Mouse (Mus musculus): Measurements from ENCODE around the gene Clstn1. TPM values are rescaled to one million over a fixed set of nuclear protein-coding genes. Genes with fewer than 3 reads are reported as not detected.

Gene Clstn1
- polyA plus RNA-seq, 2 experiments = 51.2 to 58.2 TPM

DNA sequence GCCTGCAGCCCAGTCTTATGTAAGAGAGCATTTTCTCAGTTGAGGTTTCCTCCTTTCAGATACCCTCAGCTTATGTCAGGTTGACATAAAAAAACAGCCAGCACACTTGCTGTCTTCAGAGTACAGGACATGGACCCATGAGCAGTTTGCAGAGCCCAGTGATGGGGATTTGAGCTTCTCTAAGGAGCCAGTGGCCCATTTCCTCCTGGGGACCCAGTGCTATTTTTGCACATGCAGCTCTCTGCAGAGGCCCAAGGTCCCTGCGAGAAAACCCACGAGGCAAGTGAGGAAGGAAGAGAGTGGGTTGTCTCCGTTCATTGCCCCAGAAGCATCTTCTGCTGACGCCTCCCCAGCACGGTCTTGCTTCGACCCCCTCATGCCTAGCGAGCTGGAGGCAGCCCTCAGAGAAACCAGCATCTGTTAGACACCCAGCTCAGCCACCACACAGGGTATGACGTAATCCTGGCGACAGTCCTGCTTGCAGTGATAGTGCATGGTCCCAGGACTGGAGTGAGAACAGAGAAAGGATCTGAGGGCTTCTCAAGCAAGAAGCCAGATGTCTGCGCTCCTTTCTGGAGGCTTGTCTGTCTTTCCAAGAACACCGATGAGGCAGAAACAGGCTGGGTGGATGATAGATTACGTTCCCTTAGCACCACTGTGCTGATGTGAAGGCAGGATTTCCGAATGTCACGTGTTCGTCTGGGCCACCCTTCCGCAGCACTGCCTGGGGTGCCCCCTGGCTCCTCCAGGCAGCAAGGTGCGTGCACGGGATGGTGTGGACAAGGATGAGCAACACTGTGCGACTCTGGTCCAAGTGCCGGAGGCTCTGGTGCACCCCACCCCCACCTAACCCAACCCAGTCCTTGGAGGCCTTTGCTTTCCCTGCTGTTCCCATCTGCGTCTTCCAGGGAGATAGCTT, 24.0 kb upstream of the Clstn1 start:
- no peak overlapping the region for H3K9ac ChIP-seq (ENCODE audit: low read depth, low read length, severe bottlenecking)
- ATAC-seq (ENCODE audit: low FRiP score, low read depth) (no peak), DNase-seq (ENCODE audit: low spot score) (no peak)
- H3K4me1 ChIP-seq (ENCODE audit: control insufficient read depth, insufficient read depth, low read length) = peaks cover 12% of the 10 kb centered on the region
- peaks cover 15% of the 10 kb centered on the region for H3K36me3 ChIP-seq (ENCODE audit: control insufficient read depth, insufficient read depth, low read length)
- peaks cover 4% of the 10 kb centered on the region; the same call in 1 of the 2 replicates for H3K9me3 ChIP-seq (ENCODE audit: control insufficient read depth, low read length)
- H3K27me3 ChIP-seq (ENCODE audit: control insufficient read depth, insufficient read depth, low read length) = no peaks in the 10 kb centered on the region
- no peak overlapping the region for H3K4me2 ChIP-seq (replicated peaks; ENCODE audit: low read depth, low read length, severe bottlenecking)
- no peak overlapping the region for H3K4me3 ChIP-seq (replicated peaks; ENCODE audit: low read length)
- TF ChIP-seq POLR2A (IDR thresholded peaks at IDR 0.05; ENCODE audit: borderline replicate concordance, extremely low read depth, insufficient read depth, insufficient read length) = no peak
- H3K27ac ChIP-seq (replicated peaks; ENCODE audit: low read depth, low read length) = no peak overlapping the region
- 72% methylated on average over 21 of the region's 21 CpGs for WGBS

DNA sequence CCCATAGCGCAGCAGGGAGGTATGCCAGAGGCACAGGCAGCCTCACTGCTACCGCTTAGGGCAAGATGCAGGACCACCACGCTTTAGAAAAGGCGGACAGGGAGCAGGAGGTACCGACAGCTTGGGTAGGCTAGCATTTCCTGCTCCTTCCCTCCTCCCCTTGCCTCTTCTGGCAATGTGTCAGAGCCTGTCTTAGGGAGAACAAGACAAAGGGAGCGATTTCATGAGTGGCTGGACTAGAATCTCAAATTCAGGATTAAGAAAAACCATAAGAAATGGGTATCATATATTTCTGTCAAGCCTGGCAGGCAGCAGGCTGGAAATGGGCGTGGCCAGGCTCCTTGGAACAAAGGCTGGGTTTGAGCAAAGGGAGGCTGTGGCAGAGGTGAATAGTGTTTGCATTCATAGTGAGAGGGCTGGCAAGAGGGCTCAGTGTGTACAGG, 23.3 kb upstream of the Clstn1 start:
- DNase-seq (ENCODE audit: low spot score) = no peak
- ATAC-seq (ENCODE audit: low FRiP score, low read depth) = no peak
- no peak overlapping the region for H3K27ac ChIP-seq (replicated peaks; ENCODE audit: low read depth, low read length)
- peaks cover 10% of the 10 kb centered on the region for H3K36me3 ChIP-seq (ENCODE audit: control insufficient read depth, insufficient read depth, low read length)
- peaks cover 12% of the 10 kb centered on the region for H3K4me1 ChIP-seq (ENCODE audit: control insufficient read depth, insufficient read depth, low read length)
- no peak overlapping the region for H3K4me2 ChIP-seq (replicated peaks; ENCODE audit: low read depth, low read length, severe bottlenecking)
- 54% methylated on average over 7 of the region's 7 CpGs for WGBS
- H3K4me3 ChIP-seq (replicated peaks; ENCODE audit: low read length) = no peak overlapping the region
- peaks cover 4% of the 10 kb centered on the region; the same call in 1 of the 2 replicates for H3K9me3 ChIP-seq (ENCODE audit: control insufficient read depth, low read length)
- H3K9ac ChIP-seq (ENCODE audit: low read depth, low read length, severe bottlenecking) = no peak overlapping the region
- no peaks in the 10 kb centered on the region for H3K27me3 ChIP-seq (ENCODE audit: control insufficient read depth, insufficient read depth, low read length)
- TF ChIP-seq POLR2A (IDR thresholded peaks at IDR 0.05; ENCODE audit: borderline replicate concordance, extremely low read depth, insufficient read depth, insufficient read length) = no peak

DNA sequence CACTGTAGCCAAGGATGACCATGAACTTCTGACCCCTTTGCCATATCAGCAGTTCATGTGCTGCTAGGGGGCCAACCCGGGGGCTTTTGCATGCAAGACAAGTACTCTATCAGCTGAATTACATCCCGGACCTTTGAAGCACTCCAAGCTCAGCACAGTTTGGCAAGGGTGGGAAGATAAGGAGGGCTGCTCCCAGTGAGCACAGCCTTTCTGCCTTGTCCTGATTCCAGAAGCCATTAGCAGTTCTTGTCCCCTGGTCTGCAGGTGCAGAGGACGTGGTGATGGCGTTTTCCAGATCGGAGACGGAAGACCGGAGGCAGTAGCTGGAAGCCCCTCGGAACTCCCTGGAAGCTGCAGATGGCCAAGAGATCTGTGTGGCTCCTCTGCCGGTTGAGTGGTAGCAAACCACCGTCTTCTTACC, 22.3 kb upstream of the Clstn1 start:
- TF ChIP-seq POLR2A (IDR thresholded peaks at IDR 0.05; ENCODE audit: borderline replicate concordance, extremely low read depth, insufficient read depth, insufficient read length) = no peak
- no peak overlapping the region for H3K4me2 ChIP-seq (replicated peaks; ENCODE audit: low read depth, low read length, severe bottlenecking)
- peaks cover 10% of the 10 kb centered on the region for H3K36me3 ChIP-seq (ENCODE audit: control insufficient read depth, insufficient read depth, low read length)
- DNase-seq (ENCODE audit: low spot score) (no peak), ATAC-seq (ENCODE audit: low FRiP score, low read depth) (no peak)
- 86% methylated on average over 10 of the region's 10 CpGs for WGBS
- H3K27ac ChIP-seq (replicated peaks; ENCODE audit: low read depth, low read length) = no peak overlapping the region
- H3K4me1 ChIP-seq (ENCODE audit: control insufficient read depth, insufficient read depth, low read length) = peaks cover 12% of the 10 kb centered on the region
- no peak overlapping the region for H3K4me3 ChIP-seq (replicated peaks; ENCODE audit: low read length)
- peaks cover 4% of the 10 kb centered on the region; the same call in 1 of the 2 replicates for H3K9me3 ChIP-seq (ENCODE audit: control insufficient read depth, low read length)
- no peaks in the 10 kb centered on the region for H3K27me3 ChIP-seq (ENCODE audit: control insufficient read depth, insufficient read depth, low read length)
- H3K9ac ChIP-seq (ENCODE audit: low read depth, low read length, severe bottlenecking) = no peak overlapping the region

DNA sequence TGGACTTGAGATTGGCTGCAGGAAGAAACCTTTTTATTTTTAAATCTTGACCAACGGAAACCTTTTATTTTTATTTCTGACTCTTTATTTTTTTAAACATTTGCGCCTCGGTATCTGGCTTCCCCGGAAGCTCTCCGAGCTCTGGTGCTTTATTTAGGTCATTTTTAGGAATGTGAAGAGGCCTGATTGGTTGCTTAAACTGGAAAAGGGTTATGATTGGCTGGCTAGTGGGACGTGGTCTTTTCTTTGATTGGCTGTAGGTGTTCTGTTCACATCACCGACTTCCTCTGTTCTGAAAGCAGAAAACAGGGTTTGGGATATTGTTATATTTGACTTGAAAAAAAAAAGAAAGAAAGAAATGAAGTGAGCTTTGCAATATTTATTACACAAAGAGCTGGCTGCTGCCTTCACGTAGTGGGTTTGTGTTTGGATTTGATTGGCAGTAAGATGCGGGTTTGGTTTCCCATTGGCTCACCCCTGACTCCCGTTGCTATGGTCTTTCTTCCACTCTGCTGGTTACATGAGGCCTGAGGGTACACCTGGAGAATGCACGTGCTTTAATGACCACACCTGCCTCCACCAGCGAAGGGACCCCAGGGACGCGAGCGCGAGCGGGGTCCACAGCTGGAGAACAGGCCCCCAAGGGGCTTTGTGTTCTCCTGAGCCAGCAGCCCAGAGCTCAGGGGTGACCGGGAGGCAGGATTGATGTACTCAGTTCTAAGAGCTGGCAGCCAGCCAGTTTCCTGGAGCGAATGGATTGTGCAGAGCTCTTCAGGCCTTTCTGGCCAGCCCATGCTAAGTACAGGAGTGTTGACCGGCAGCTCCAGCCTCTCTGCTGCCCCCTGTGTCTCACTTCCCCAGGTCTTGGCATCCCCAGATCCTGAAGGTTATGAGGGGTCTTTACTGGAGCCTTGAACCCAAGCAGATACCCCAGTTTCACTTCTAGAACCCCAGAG, 21.5 kb upstream of the Clstn1 start:
- ATAC-seq (ENCODE audit: low FRiP score, low read depth) = peak; percentile 80; the same call in 1 of the 2 replicates
- H3K27me3 ChIP-seq (ENCODE audit: control insufficient read depth, insufficient read depth, low read length) = no peaks in the 10 kb centered on the region
- H3K4me1 ChIP-seq (ENCODE audit: control insufficient read depth, insufficient read depth, low read length) = peaks cover 12% of the 10 kb centered on the region
- peaks cover 4% of the 10 kb centered on the region for H3K36me3 ChIP-seq (ENCODE audit: control insufficient read depth, insufficient read depth, low read length)
- H3K9ac ChIP-seq (ENCODE audit: low read depth, low read length, severe bottlenecking) = no peak overlapping the region
- H3K27ac ChIP-seq (replicated peaks; ENCODE audit: low read depth, low read length) = no peak overlapping the region
- no peak for TF ChIP-seq POLR2A (IDR thresholded peaks at IDR 0.05; ENCODE audit: borderline replicate concordance, extremely low read depth, insufficient read depth, insufficient read length)
- H3K4me2 ChIP-seq (replicated peaks; ENCODE audit: low read depth, low read length, severe bottlenecking) = no peak overlapping the region; the same call in 1 of the 2 replicates
- 51% methylated on average over 20 of the region's 20 CpGs for WGBS
- H3K9me3 ChIP-seq (ENCODE audit: control insufficient read depth, low read length) = peaks cover 4% of the 10 kb centered on the region; the same call in 1 of the 2 replicates
- no peak overlapping the region for H3K4me3 ChIP-seq (replicated peaks; ENCODE audit: low read length)
- DNase-seq (ENCODE audit: low spot score) = peak; percentile 75

Measured in limb, embryonic 14.5 days (tissue).